Mouse (Mus musculus): ENCODE measurements around the gene Pdzk1ip1.

GRCm38 (mm10) chr4:115055691-115056090, 32.8 kb upstream of the Pdzk1ip1 start:
- no peak for TF ChIP-seq CTCF (IDR thresholded peaks at IDR 0.05; ENCODE audit: low read depth, low read length)
- TF ChIP-seq GATA1 (IDR thresholded peaks at IDR 0.05; ENCODE audit: borderline replicate concordance, low read length): no peak
- TF ChIP-seq TAL1 (conservative IDR thresholded peaks at IDR 0.05; ENCODE audit: low read depth, low read length): no peak
- no peak for TF ChIP-seq POLR2AphosphoS5 (IDR thresholded peaks at IDR 0.05; ENCODE audit: insufficient replicate concordance, low read depth, low read length)
- no peak for TF ChIP-seq GATA2 (IDR thresholded peaks at IDR 0.05; ENCODE audit: borderline replicate concordance, low read depth, low read length)
